Mouse (Mus musculus) liver, adult 2 months (tissue): ENCODE results near the gene Kcnd3. TPM values are rescaled to one million over a fixed set of nuclear protein-coding genes. Genes with fewer than 3 reads are reported as not detected.

Experiments
- DNase-seq: peaks from one replicate; pipeline ENCODE4 v3.0.0-alpha.2; 2011; ENCODE audit warnings: low read depth, low spot score; ENCODE audit errors: extremely low read depth
- H3K27ac ChIP-seq: fragments of 200-500 bp; replicated peaks from 2 replicates; pipeline ENCODE4 v1.5.1; 2012; ENCODE audit warnings: low read depth, mild to moderate bottlenecking, control low read depth, inconsistent platforms, low read length; ENCODE audit not compliant: insufficient read depth
- H3K27me3 ChIP-seq: fragments of 200-500 bp; 2 replicates; pipeline ENCODE4 v1.6.1; 2012; ENCODE audit warnings: mild to moderate bottlenecking, moderate library complexity, low read length, inconsistent platforms; ENCODE audit not compliant: control insufficient read depth, insufficient read depth
- H3K36me3 ChIP-seq: fragments of 200-500 bp; 2 replicates; pipeline ENCODE4 v1.6.1; 2012; ENCODE audit warnings: low read length, inconsistent platforms; ENCODE audit not compliant: control insufficient read depth, insufficient read depth
- H3K4me1 ChIP-seq: fragments of 200-500 bp; 2 replicates; pipeline ENCODE4 v1.6.1; 2011; ENCODE audit warnings: low read length; ENCODE audit not compliant: control insufficient read depth, insufficient read depth
- H3K4me3 ChIP-seq: fragments of 200-500 bp; 2 replicates; pipeline ENCODE4 v1.5.1; 2011; ENCODE audit warnings: low read depth, mild to moderate bottlenecking, control low read depth, low read length, moderate library complexity; ENCODE audit not compliant: insufficient read depth
- H3K79me2 ChIP-seq: fragments of 200-500 bp; 2 replicates; pipeline ENCODE4 v1.6.1; 2012; ENCODE audit warnings: inconsistent platforms, mild to moderate bottlenecking, low read length, moderate library complexity; ENCODE audit not compliant: control insufficient read depth, insufficient read depth
- H3K9ac ChIP-seq: fragments of 200-500 bp; 2 replicates; pipeline ENCODE4 v1.6.1; 2012; ENCODE audit warnings: low read depth, mild to moderate bottlenecking, control low read depth, inconsistent platforms, low read length
- CTCF ChIP-seq: fragments of 200-500 bp; IDR thresholded peaks from 2 replicates; pipeline ENCODE4 v1.5.1; 2011; ENCODE audit warnings: low read depth, low read length, control low read depth
- POLR2A ChIP-seq: fragments of 200-500 bp; IDR thresholded peaks from 2 replicates; pipeline ENCODE4 v1.6.1; 2011; ENCODE audit warnings: low read length, control low read depth; ENCODE audit not compliant: insufficient read depth; ENCODE audit errors: extremely low read depth
- WGBS: fragments of 180-500 bp; shearing (Covaris S2); methylation state at CpG from one replicate; pipeline ENCODE4 v1.1.7; 2018; 5-methylcytosine and 5-hydroxymethylcytosine counted together
- polyA plus RNA-seq: library from polyadenylated mRNA; depleted of rRNA; stranded (reverse); fragments of >200 nt; gene quantifications from 2 replicates; pipeline ENCODE4 v1.2.3, GENCODE M21; 2012
- total RNA-seq: library from RNA; depleted of rRNA; stranded (reverse); fragments of >200 nt; gene quantifications from 2 replicates; pipeline ENCODE4 v1.2.3, GENCODE M21; 2014

Gene Kcnd3
- total and polyA plus RNA-seq, 2 experiments: under 0.01 to 0.04 TPM

DNA sequence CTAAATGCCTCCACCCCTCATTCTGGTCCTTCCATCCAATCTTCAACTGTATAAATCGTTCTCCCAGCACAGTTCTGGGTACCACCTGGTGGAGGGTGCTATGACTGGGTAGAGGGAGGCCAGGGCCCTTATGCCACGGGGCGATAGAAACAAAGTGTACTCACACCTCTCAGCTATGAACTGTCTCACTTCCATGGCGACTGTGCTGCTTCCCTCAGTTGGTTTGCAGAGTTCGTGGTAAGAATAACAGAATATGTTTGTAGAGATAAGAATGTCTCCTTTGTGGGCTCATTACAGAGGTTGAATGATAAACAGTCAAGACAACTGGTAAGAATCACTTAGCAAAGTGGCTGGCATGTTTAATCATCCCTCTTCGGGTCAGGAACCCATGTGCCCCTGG, 68.3 kb downstream of the Kcnd3 start:
- Histone ChIP-seq H3K27me3 (no peaks in the 10 kb centered on the region), H3K79me2 (no peaks in the 10 kb centered on the region), H3K4me3 (no peak overlapping the region), H3K27ac (no peak overlapping the region), H3K4me1 (no peaks in the 10 kb centered on the region), H3K9ac (no peak overlapping the region), H3K36me3 (no peaks in the 10 kb centered on the region)
- no peak for DNase-seq
- 63% methylated on average over 6 of the region's 6 CpGs for WGBS
- TF ChIP-seq CTCF (no peak), POLR2A (no peak)

DNA sequence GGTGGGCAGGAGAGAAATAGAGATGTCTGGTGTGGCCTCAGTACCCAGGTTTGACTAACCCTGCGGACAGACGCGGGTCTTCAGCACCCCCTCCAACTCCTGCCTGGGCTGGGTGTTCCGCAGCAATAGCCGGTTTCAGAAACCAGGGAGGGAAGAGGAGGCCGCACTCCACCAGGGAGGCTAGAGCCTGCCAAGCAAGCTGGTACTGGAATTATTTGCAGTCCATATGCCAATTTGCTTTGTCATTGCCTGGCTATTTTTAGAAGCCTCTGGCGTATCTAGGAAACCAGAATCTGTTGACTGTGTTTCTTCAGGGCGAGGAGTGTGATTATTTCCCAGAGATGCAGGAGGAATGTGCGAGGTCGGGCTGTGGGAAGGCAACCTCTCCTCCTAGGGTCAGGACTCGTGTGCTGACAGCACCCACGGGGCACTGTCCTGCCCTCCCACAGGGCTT, 69.1 kb downstream of the Kcnd3 start:
- Histone ChIP-seq H3K27ac (no peak overlapping the region), H3K4me1 (no peaks in the 10 kb centered on the region), H3K4me3 (no peak overlapping the region), H3K79me2 (no peaks in the 10 kb centered on the region), H3K9ac (no peak overlapping the region), H3K27me3 (no peaks in the 10 kb centered on the region), H3K36me3 (no peaks in the 10 kb centered on the region)
- TF ChIP-seq POLR2A (no peak), CTCF (no peak)
- WGBS: 61% methylated on average over 12 of the region's 12 CpGs
- DNase-seq: no peak

DNA sequence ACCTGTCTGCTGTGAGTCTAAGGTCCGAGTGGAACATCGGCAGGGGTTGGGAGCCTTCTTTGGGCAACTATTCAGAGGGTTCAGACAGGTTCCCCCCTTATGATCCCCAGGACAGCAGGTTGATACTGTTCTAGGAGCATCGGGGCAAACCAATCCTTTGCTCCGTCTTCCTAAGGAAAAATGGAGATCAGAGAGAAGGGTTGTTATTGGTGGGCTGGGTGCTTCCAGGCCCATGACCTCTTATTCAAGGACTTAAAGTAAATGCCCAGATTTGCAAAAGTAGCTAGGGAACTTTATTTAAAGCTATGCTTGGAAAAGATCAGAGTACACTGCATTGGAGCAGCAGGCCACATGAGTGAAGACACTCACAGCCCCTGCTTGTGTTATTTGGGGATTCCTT, 69.5 kb downstream of the Kcnd3 start:
- Histone ChIP-seq H3K27ac (no peak overlapping the region), H3K9ac (no peak overlapping the region), H3K4me1 (no peaks in the 10 kb centered on the region), H3K79me2 (no peaks in the 10 kb centered on the region), H3K36me3 (no peaks in the 10 kb centered on the region), H3K27me3 (no peaks in the 10 kb centered on the region), H3K4me3 (no peak overlapping the region)
- 82% methylated on average over 4 of the region's 4 CpGs for WGBS
- no peak for TF ChIP-seq CTCF
- TF ChIP-seq POLR2A: no peak
- DNase-seq: no peak

DNA sequence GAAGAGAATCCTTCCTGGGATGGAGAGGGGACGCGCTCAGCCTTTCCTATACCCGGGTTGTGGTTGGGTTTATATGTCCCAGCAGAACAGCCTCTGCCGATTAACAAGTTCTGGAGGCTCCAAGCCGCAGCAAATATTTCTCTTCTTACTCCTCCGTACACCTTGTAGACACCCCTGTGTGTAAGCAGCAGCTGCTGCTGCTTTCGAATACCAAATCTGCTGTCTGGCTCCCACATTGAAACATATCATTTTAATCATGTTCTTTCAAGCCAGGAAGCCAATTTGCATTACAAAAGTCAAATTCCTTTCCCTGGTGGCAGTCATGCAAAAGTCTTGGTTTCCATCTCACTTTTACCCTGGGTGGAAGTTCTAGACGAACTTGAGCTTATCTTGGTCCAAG, 76.7 kb downstream of the Kcnd3 start:
- Histone ChIP-seq H3K79me2 (no peaks in the 10 kb centered on the region), H3K4me3 (no peak overlapping the region), H3K36me3 (no peaks in the 10 kb centered on the region), H3K9ac (no peak overlapping the region), H3K27me3 (no peaks in the 10 kb centered on the region; the same call in 1 of the 2 replicates), H3K27ac (no peak overlapping the region), H3K4me1 (no peaks in the 10 kb centered on the region)
- TF ChIP-seq CTCF (no peak), POLR2A (no peak)
- DNase-seq: no peak
- WGBS: 74% methylated on average over 8 of the region's 8 CpGs

DNA sequence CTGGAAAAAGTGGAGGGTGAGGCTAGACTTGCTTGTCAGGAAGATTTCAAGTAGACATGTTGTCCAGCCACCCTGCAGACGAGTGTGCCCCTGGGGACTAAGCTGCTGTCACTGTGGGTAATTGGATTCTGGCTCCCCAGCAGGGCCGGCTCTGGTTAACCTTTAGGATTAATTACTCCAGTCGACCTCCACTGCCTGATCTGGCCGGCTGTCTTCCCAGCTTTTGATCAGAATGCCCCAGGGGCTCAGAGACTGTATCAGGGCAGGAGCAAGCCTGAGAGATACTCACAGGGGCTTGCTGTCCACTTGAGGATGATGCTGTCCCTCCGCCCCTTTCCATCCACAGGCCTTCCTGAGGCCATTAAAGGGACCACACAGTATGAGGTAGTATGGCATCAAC, 77.6 kb downstream of the Kcnd3 start:
- H3K79me2 ChIP-seq: no peaks in the 10 kb centered on the region
- no peak overlapping the region for H3K4me3 ChIP-seq
- no peak overlapping the region for H3K9ac ChIP-seq
- TF ChIP-seq CTCF (no peak), POLR2A (no peak)
- WGBS: 34% methylated on average over 5 of the region's 5 CpGs
- H3K27me3 ChIP-seq: no peaks in the 10 kb centered on the region; the same call in 1 of the 2 replicates
- no peaks in the 10 kb centered on the region for H3K4me1 ChIP-seq
- DNase-seq: no peak
- no peak overlapping the region for H3K27ac ChIP-seq
- no peaks in the 10 kb centered on the region for H3K36me3 ChIP-seq

DNA sequence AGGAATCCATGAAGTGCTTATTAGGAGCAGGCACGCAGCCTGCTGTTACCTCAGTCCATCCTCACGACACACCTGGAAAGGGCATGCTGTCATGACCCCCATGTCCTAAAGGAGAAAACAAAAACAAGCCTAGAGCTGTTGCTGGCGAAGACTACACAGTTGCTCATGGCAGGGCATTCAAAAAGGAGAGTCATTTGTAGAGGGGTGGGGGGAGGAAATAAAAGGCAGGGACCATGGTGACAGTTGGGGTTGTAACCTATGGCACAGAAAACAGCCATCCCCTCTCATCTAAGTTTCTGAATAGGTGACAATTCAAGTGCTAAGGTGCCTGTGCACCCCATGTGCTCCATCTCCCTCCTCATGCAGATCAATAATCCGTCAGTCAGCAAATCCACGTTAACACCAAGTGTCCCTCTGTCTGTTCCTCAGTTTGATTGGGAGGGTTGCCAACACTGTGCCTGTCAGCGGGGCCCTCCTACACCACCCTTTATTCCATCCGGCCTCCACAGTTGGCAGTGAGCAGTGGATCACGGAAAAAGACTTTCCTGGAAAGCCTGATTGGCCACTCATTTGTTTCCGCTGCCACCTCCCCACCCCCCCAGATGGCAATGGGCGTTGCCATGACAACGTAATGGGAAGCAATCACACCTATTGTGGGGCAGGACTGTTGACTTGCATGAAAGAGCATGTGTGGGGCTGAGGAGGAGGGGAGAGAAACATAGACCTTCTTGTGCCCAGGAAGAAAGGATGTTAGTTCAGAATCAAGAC, 78.4 kb downstream of the Kcnd3 start:
- H3K9ac ChIP-seq: no peak overlapping the region
- no peaks in the 10 kb centered on the region for H3K79me2 ChIP-seq
- H3K27me3 ChIP-seq: no peaks in the 10 kb centered on the region; the same call in 1 of the 2 replicates
- WGBS: 35% methylated on average over 11 of the region's 11 CpGs
- H3K36me3 ChIP-seq: no peaks in the 10 kb centered on the region
- TF ChIP-seq POLR2A (no peak), CTCF (no peak)
- H3K4me3 ChIP-seq: no peak overlapping the region
- no peak overlapping the region for H3K27ac ChIP-seq
- no peaks in the 10 kb centered on the region for H3K4me1 ChIP-seq
- DNase-seq: no peak
